Mouse (Mus musculus) bone marrow, adult 2 months (tissue): ENCODE measurements at regions not wholly inside any gene's neighbourhood (a gene's known extent, or its start where the extent isn't known, plus 50 kb on each side); places are given as distances from the start of the nearest gene placed in this dataset.

Experiments
- CTCF ChIP-seq: fragments of 200-500 bp; IDR thresholded peaks from 2 replicates; pipeline ENCODE4 v1.5.1; 2011; ENCODE audit warnings: low read length, control low read depth; ENCODE audit not compliant: control insufficient read depth, insufficient read depth
- POLR2A ChIP-seq: fragments of 200-500 bp; IDR thresholded peaks from 2 replicates; pipeline ENCODE4 v1.6.1; 2011; ENCODE audit warnings: low read depth, mild to moderate bottlenecking, control low read depth, low read length, borderline replicate concordance; ENCODE audit not compliant: control insufficient read depth

- no peak for TF ChIP-seq CTCF
- TF ChIP-seq POLR2A = no peak
Observed at GRCm38 (mm10) chr13:97410550-97411201, 169.8 kb downstream of the Enc1 start.
